Mouse (Mus musculus) hindbrain, postnatal 0 days (tissue): Measurements from ENCODE around the gene Fam43b. TPM values are rescaled to one million over a fixed set of nuclear protein-coding genes. Genes with fewer than 3 reads are reported as not detected.

Experiments
- ATAC-seq: fragments of 200-750 bp; cut with Nextera tagmentation; 2 replicates; pipeline ENCODE4 v1.8.0; 2017; ENCODE audit warnings: mild to moderate bottlenecking, moderate TSS enrichment, moderate library complexity
- DNase-seq: peaks from one replicate; pipeline ENCODE4 v3.0.0-alpha.2; 2015; ENCODE audit warnings: low spot score
- H3K27ac ChIP-seq: fragments of 300-500 bp; sonication (generic); 2 replicates; pipeline ENCODE4 v1.5.1; 2014; ENCODE audit warnings: mild to moderate bottlenecking
- H3K27me3 ChIP-seq: fragments of 300-500 bp; sonication (generic); 2 replicates; pipeline ENCODE4 v1.6.1; 2014; ENCODE audit warnings: low read length, mixed read lengths; ENCODE audit not compliant: insufficient read depth
- H3K36me3 ChIP-seq: fragments of 300-500 bp; sonication (generic); 2 replicates; pipeline ENCODE4 v1.6.1; 2014; ENCODE audit warnings: low read length, mixed read lengths; ENCODE audit not compliant: insufficient read depth
- H3K4me1 ChIP-seq: fragments of 300-500 bp; sonication (generic); 2 replicates; pipeline ENCODE4 v1.6.1; 2014; ENCODE audit warnings: antibody characterized with exemption, low read length, mixed read lengths; ENCODE audit not compliant: insufficient read depth
- H3K4me2 ChIP-seq: fragments of 300-500 bp; sonication (generic); 2 replicates; pipeline ENCODE4 v1.6.1; 2014; ENCODE audit warnings: low read depth, mild to moderate bottlenecking, low read length, moderate library complexity, mixed read lengths
- H3K4me3 ChIP-seq: fragments of 300-500 bp; sonication (generic); 2 replicates; pipeline ENCODE4 v1.5.1; 2014; ENCODE audit warnings: low read length
- H3K9ac ChIP-seq: fragments of 300-500 bp; sonication (generic); replicated peaks from 2 replicates; pipeline ENCODE4 v1.6.1; 2014; ENCODE audit warnings: mild to moderate bottlenecking, low read length, moderate library complexity, mixed read lengths
- H3K9me3 ChIP-seq: fragments of 300-500 bp; sonication (generic); 2 replicates; pipeline ENCODE4 v1.6.1; 2016; ENCODE audit warnings: low read length, mixed read lengths
- CTCF ChIP-seq: IDR thresholded peaks from 2 replicates; pipeline ENCODE4 v1.5.1; 2016; ENCODE audit warnings: antibody characterized with exemption, control low read depth, low read depth
- WGBS: fragments of 180-500 bp; shearing (Covaris S2); extraction: QIAGEN DNeasy Blood & Tissue Kit; methylation state at CpG from one replicate; pipeline ENCODE4 v1.1.7; 2014; 5-methylcytosine and 5-hydroxymethylcytosine counted together
- polyA plus RNA-seq: library from polyadenylated mRNA; unstranded; fragments of >200 nt; fragmentation: Nextera tagmentation; extraction: Ambion mirVana; gene quantifications from 2 replicates; pipeline ENCODE4 v1.2.1, GENCODE M21; 2015
- total RNA-seq: library from RNA; depleted of rRNA; stranded (reverse); fragments of >200 nt; gene quantifications from 2 replicates; pipeline ENCODE4 v1.2.3, GENCODE M21; 2014

Fam43b gene
- total and polyA plus RNA-seq, 2 experiments from 2014 or later, result 18.6 to 23.8 TPM

GRCm38 (mm10) chr4:138415991-138416390 is 19.7 kb upstream of the Fam43b start:
- H3K27me3 ChIP-seq, result no peaks in the 10 kb centered on the region
- ATAC-seq (no peak), DNase-seq (no peak)
- H3K4me3 ChIP-seq, result no peak overlapping the region
- TF ChIP-seq CTCF, result no peak
- no peak overlapping the region for H3K9ac ChIP-seq
- peaks cover 9% of the 10 kb centered on the region; the same call in 1 of the 2 replicates for H3K4me1 ChIP-seq
- H3K4me2 ChIP-seq, result no peak overlapping the region
- H3K9me3 ChIP-seq, result no peaks in the 10 kb centered on the region
- no peaks in the 10 kb centered on the region for H3K36me3 ChIP-seq
- peak overlapping the region; percentile 74; the same call in 1 of the 2 replicates for H3K27ac ChIP-seq
- 79% methylated on average over 3 of the region's 3 CpGs for WGBS

GRCm38 (mm10) chr4:138414725-138415124 is 18.4 kb upstream of the Fam43b start:
- Histone ChIP-seq H3K27me3 (no peaks in the 10 kb centered on the region), H3K36me3 (no peaks in the 10 kb centered on the region), H3K27ac (peak overlapping the region; percentile 74), H3K4me2 (0 out of 2 replicates have a peak overlapping the region, but pooled peaks have one; percentile 3), H3K9ac (0 out of 2 replicates have a peak overlapping the region, but pooled peaks have one; percentile 17), H3K4me3 (no peak overlapping the region), H3K4me1 (peaks cover 9% of the 10 kb centered on the region; the same call in 1 of the 2 replicates), H3K9me3 (no peaks in the 10 kb centered on the region)
- DNase-seq, result peak; percentile 65
- TF ChIP-seq CTCF, result no peak
- 26% methylated on average over 6 of the region's 6 CpGs for WGBS
- peak; percentile 69 for ATAC-seq

- no peak overlapping the region for H3K4me2 ChIP-seq
- no peaks in the 10 kb centered on the region for H3K9me3 ChIP-seq
- H3K27ac ChIP-seq, result no peak overlapping the region
- no peak for TF ChIP-seq CTCF
- ATAC-seq, result no peak
- peaks cover 4% of the 10 kb centered on the region; the same call in 1 of the 2 replicates for H3K4me1 ChIP-seq
- no peaks in the 10 kb centered on the region for H3K36me3 ChIP-seq
- H3K27me3 ChIP-seq, result no peaks in the 10 kb centered on the region
- no peak overlapping the region for H3K4me3 ChIP-seq
- H3K9ac ChIP-seq, result no peak overlapping the region
- no peak for DNase-seq
- 57% methylated on average over 7 of the region's 7 CpGs for WGBS
These were observed 15.3 kb upstream of the Fam43b start for GRCm38 (mm10) chr4:138411504-138412121.

- Histone ChIP-seq H3K27ac (no peak overlapping the region), H3K9me3 (no peaks in the 10 kb centered on the region), H3K4me2 (no peak overlapping the region), H3K4me1 (peaks cover 4% of the 10 kb centered on the region; the same call in 1 of the 2 replicates), H3K36me3 (no peaks in the 10 kb centered on the region), H3K4me3 (no peak overlapping the region), H3K27me3 (no peaks in the 10 kb centered on the region), H3K9ac (no peak overlapping the region)
- 0 out of 2 replicates have a peak, but pooled peaks have one; percentile 29 for ATAC-seq
- DNase-seq, result no peak
- TF ChIP-seq CTCF, result no peak
- WGBS, result 19% methylated on average over 5 of the region's 5 CpGs
These were observed 14.7 kb upstream of the Fam43b start for GRCm38 (mm10) chr4:138411011-138411410.

- Histone ChIP-seq H3K9ac (no peak overlapping the region), H3K4me1 (no peaks in the 10 kb centered on the region), H3K27ac (no peak overlapping the region), H3K4me3 (no peak overlapping the region), H3K9me3 (no peaks in the 10 kb centered on the region), H3K36me3 (no peaks in the 10 kb centered on the region), H3K27me3 (no peaks in the 10 kb centered on the region), H3K4me2 (no peak overlapping the region)
- ATAC-seq (no peak), DNase-seq (no peak)
- WGBS, result 87% methylated on average over 11 of the region's 13 CpGs
- TF ChIP-seq CTCF, result no peak
These were observed 11.3 kb upstream of the Fam43b start for GRCm38 (mm10) chr4:138407479-138408194.

- Histone ChIP-seq H3K27ac (no peak overlapping the region), H3K4me1 (no peaks in the 10 kb centered on the region), H3K4me3 (no peak overlapping the region), H3K36me3 (no peaks in the 10 kb centered on the region), H3K9ac (no peak overlapping the region), H3K4me2 (no peak overlapping the region), H3K27me3 (no peaks in the 10 kb centered on the region), H3K9me3 (no peaks in the 10 kb centered on the region)
- peak; percentile 56 for TF ChIP-seq CTCF
- 3% methylated on average over 2 of the region's 2 CpGs for WGBS
- DNase-seq, result no peak
- no peak for ATAC-seq
These were observed 8.5 kb upstream of the Fam43b start for GRCm38 (mm10) chr4:138404806-138405205.
